Mouse (Mus musculus): ENCODE measurements around the gene Tab2.

Tab2 gene

DNA sequence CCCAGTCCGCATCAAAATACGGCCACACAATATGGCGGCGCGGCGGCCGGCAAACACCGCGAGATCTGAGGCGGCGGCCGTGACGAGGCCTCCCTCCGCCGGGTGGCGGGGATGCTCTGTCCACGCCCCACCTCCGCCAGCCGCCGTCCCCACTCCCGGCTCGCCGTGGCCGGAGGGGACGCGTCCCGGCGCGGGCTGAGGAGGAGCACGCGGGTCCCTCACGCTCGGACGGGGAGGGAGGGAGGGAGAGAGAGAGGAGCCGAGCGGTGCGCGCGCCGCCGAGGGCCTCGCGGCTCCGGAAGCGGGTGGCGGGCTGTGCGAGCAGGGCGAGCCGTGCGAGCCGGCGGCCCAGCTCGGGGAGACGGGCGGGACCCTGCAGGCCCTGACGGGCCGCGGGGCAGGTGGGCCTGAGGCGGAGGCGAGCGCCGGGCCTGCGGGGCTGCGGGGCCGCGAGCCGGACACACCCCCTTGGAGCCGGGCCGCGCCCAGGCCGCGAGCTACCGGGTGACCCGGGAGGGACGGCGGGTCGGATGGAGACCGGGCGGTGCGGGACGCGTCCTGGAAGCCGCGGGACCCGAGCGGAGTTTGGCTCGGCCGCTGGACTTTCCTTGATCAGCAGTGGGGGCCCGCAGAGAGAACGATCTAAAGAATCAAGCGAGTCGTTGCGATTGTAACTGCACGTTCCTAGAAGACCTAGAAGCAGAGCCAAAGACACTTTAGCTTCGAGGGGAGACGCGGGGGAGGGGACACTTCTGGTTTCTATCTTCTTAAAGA lies at the start of gene Tab2:
Tab2 (minus strand) TSS at position 3 of the 774 bp plus-strand sequence.
- DNase-seq (ENCODE audit: low spot score in 2 of 2) = peak; percentile 81

DNA sequence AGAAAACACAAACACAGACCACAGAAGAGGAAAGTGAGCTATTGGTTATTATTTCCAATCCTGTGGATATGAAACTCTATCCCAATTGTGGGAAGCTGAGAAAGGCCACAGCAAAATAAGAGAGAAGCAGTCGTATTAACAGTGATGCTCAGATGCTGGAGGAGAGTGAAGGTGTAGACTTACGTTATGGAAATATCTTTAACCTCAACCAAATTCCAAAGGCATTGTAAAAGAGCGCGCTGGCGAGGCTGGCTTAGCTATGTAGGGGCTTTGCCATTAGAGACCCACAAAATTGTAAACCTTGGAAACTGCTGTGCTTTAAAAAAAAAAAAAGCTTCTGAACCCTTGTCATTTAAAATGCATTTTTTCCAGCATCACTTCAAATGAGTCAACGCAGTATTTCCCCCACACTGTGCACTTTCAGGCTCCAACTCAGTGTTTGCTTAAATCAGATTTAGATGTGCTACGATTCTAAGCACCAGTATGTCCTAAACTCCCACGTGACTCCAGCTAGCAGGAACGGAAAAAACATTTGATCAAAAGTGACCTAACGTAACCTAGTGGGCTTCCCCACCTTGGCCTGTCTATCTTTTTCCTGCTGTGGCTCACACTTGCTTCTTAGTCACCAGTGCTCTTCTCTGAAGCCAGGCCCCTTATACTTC lies 36.4 kb upstream of the Tab2 start:
- DNase-seq (ENCODE audit: low spot score in 2 of 2) = no peak

DNA sequence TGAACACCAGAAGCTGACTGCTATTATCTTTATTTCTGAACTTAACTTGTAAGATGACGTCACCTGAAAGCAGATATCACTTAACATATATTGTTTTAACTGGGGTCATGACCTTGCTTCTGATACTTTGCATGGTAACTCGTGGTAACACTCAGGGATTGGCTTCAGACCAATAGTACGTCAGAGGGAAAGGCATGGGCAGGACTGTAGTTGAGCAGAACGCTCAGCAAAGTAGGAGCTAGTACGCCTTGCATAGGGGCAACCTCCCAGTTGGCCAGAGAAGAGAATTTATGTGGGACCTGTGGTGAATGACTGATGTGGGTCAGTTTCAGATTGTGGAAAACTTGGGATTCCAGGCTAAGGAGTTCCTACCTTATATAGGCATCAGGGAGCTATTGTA lies 35.6 kb upstream of the Tab2 start:
- DNase-seq (ENCODE audit: low spot score in 2 of 2) = no peak

DNA sequence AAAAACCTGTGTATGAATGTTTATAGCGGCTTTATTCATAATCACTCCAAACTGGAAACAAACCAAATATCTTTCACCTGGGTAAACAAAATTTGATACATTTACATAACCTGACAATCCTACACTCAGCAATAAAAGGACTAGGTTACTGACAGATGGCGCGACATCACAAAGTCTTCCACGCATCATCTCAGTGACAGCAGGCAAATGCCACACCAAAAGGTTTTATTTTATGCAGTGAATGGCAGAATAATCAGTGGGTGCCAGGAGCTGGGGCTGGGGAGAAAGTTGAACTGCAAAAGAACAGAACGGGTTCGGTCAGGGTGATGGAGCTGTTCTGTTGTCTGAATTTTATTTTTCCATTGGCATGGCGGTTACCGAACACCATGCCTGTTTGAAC lies 31.5 kb upstream of the Tab2 start:
- no peak for DNase-seq (ENCODE audit: low spot score in 2 of 2)

DNA sequence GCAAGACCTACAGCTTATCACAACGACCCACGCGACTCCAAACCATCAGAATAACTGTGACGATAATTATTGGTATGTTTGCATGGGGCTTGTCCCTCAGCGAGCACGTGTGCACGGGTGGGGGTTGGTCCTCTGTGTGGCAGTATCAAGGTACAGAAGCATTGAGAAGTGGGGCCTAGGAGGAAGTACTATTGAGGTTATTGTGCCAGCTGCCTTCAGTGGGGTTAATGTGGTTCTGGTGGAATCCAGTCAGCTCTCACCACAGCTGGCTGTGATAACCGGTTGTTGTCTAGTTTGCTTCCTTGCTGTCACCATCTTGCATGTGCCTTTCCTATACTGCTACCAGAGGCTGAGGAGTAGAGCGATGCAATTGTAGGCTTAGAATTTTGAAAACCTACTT lies 20.4 kb upstream of the Tab2 start:
- no peak for DNase-seq (ENCODE audit: low spot score in 2 of 2)

DNA sequence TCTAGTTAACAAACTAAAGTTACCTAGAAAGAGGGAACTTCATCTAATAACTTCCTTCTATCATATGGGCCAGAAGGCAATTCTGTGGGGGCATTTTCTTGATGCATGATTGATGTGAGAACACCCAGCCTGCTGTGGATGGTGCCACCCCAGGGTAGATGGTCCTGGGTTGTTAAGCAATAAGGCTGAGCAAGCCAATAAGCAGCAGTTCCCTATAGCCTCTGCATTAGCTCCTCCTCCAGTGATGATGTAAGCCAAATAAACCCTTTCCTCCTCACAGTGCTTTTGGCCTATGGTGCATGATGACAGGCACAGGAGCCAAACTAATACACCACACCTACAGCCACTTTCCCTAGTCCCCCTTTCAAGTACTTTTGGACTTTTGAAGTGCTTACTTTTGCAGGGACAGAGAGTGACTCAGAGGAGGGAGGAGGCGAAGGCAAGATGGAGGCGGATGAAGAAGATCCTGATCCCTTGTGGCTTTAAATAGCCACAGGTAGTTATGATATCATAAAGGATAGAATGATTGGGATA lies 12.8 kb upstream of the Tab2 start:
- no peak for DNase-seq (ENCODE audit: low spot score in 2 of 2)

DNA sequence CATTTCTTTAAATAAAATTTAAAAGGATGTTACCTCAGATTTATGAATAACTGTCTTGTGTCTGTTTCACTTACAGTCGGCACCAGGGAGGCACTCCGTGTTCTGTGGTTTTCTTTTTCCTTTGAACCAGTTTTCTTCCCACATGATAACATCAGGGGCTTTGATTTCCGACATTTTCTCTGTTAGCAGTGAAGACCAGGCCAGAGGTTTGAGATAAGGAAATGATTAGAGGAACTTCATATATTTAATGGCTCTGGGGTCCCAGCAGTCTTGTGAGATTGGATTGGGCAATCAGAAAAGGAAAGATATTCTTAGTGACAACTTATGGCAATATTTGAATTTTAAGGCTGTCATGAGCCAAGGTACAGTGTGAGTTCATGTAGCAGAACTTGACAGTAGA lies 11.1 kb upstream of the Tab2 start:
- no peak for DNase-seq (ENCODE audit: low spot score in 2 of 2)

DNA sequence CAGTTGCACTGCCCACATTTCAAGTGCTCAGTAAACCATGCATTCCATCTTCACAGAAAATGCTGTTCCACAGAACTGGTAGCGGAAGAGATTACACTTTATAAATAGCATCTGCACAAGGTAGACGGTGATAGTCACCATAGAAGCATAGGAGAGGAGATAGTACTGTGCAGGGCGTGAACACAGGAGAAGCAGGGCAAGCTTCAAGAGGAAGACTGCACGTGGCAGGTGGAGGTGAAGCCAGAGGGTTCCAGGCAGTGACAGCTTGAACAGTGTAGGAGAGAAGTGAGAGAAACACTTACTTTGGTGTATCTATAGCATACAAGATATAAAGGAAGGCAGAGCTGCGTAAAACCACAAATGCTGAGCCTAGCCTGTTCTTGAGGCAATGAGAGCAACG lies 3.0 kb upstream of the Tab2 start:
- no peak for DNase-seq (ENCODE audit: low spot score in 2 of 2)

DNA sequence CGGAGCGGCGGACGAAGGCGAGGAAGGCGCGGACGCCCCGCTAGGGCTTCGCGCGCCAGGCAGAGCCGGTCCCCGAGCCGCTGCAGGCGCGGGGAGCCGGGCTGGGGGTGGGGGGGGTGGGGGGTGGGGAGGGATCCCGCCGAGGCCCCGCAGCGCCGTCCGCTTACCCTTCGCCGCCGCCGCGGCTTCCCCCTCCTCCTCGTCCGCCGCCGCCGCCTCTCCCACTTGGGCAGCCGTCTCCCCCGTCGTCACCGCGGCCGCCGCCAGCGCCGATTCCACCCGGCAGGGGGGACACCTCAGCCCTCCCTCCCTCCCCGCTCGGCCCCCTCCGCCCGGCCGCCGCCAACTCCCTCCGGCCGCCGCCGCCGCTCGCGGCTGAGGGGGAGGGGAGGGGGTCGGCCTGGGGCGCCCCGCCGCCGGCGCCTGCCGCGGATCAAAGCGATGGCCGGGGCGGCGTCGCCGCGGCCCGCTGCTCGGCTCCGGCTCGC lies 352 bp downstream of the Tab2 start:
- DNase-seq (ENCODE audit: low spot score in 2 of 2) = peak in 1 of 2 experiments; percentile 14

DNA sequence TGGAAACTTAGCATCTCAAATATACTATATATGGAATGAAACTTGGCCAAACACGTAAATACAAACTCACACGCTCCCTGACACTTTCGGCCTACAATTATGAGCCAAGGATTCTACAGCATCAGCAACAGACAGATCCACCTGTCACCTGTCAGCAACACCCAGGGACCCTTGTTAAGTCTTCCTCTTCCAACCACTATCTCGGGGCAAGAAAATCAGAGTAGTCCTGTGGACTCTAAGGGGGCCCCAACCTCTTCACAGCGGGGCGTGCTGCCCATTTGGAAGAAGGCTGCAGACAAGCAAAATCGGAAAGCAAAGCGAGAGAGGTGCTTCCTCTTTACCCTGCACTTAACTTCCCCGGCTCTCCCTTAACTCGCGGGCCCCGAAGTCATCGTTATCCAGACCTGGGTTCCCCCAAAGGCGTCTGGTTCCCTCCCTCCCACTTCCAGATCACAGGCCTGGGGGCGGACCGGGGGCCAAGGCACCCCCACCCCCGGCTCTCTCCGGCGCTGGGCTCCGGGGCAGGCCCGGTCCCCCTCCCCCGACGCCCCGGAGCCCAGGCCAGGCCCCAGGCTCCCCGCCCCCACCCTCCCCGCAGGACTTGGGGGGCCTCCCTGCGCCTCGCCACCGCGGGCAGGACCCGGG lies 919 bp downstream of the Tab2 start:
- DNase-seq (ENCODE audit: low spot score in 2 of 2) = peak; percentile 11 to 31

DNA sequence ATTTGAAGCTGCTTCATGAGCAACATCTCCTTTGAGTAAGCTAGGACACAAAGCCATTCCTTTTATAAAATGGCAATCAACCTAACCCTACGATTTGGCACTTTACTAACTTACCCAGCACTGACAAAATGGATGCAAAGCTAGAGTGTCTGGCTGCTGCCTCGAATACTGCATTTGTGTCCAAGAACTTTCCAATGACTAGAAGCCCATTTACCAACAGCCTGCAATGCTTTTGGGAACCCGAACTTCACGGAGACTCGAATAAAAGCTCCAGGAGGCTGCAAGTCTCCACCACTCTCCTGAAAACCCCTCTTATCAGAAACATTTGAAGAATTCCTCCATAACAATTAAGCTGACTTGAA lies 1.4 kb downstream of the Tab2 start:
- no peak for DNase-seq (ENCODE audit: low spot score in 2 of 2)

DNA sequence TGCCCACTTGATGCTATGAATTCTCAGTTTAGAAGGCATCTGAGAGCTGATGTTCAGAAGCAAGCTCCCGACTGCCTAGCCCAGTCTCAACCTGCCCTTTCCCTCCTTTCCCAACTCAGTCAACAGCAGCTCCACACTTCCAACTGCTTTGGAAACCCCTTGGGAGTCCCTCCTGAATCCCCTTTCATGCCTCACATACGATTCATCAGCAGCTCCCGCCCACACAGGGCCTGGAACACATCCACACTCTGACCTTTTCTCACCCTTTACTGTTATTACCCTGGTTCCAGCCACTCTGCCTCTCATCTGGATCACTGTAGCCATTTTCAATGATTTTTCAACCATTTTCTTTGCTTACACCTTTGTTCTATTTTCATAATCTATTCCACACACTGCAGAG lies 13.0 kb downstream of the Tab2 start:
- DNase-seq (ENCODE audit: low spot score in 2 of 2) = no peak

DNA sequence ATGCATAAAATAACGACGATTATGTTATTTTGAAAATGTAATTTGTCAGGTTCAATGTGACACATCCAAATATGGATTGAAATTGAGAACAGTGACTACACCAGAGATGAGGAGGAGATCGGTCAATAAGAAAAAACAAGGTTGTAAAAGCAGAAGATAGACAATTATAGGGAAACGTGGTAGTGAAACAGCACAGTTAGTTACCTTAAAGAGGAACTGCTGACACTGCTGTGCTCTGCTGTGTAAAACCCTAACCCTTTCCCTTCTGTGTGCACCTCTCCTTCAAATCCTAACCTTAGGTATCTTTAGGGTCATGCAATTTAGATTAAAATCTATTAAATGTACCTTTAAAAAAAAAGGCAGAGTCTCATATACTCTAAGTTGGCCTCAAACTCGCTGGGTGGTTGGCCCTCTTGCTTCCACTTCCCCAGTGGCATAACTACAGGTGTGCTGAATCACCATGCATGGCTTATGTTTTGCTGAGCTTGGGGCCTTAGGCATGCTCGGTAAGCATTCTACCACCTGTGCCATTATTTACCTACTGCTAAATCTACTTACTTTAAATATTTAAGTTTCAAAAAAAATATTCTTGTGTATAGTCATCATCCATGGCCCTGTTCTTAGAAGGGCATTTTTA lies 19.4 kb downstream of the Tab2 start:
- DNase-seq (ENCODE audit: low spot score in 2 of 2) = no peak

DNA sequence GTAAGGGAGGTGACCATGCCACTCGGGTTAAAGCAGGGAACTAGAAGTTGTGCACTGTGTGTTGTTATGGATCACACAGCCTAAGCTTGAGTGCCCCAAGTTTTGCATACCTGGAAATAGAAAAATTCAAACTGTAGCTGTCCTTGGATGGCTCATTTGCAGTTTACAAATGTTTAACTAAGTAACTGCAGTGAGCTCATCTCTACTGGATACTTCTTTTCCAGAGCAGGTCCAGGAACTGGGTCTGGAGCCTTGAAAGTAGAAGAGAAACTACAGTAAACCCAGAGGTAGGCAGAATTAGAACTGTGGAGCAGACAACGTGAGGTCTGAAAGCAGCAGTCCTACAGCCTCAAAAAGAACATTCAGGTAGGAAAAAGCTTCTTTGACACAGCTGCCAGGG lies 23.1 kb downstream of the Tab2 start:
- DNase-seq (ENCODE audit: low spot score in 2 of 2) = no peak

DNA sequence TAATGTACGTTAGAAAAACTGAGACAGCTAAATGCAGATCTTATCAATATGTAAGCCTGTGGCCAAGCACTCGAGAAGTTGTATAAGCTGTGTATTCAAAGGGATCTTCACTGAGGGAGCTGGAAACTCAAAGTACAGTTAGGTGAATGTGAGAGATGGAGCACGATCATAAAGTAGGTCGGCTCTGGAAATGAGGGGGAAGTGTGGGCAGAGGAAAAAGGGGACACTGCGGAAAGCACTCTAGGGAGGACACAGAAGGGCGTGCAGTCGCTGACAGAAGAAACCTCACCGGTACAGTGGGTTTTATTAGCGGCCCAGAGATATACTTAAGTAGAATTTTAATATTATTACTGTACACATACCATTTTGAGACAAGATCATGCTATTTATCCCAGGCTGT lies 27.0 kb downstream of the Tab2 start:
- DNase-seq (ENCODE audit: low spot score in 2 of 2) = no peak

DNA sequence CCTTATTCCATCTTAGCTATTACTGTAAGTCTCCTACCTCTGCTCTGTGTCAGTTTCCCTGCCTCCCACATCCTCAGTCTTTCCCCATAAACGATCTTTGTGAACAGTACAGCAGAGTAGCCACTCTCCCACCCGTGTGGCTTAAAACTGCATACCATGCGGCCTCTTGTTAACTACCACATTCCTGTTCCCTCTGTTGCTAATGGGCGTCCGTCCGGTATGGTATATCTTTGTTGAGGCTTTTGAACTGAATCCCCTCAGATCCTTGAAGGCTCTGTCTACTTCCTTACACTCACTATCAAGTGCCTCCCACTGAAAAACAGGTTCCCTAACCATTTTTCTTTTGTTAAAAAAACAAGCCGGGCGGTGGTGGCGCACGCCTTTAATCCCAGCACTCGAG lies 30.5 kb downstream of the Tab2 start:
- no peak for DNase-seq (ENCODE audit: low spot score in 2 of 2)

DNA sequence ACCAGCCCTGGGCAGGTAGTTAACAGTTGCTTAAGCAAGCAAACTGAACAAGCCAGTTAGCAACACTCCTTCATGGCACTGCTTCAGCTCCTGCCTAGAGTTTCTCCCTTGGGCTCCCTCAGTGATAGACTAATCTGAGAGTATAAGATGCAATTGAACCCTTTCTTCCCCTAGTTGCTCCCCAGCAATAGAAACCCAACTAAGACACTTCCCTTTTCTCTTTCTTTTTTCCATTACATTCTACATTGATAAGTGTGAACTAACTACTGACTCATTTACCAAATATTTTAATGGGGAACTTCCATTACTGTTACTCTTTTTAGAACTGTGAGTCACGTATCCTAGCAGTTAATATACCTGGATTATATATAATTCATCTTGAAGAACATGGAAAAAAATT lies 32.6 kb downstream of the Tab2 start:
- no peak for DNase-seq (ENCODE audit: low spot score in 2 of 2)

DNA sequence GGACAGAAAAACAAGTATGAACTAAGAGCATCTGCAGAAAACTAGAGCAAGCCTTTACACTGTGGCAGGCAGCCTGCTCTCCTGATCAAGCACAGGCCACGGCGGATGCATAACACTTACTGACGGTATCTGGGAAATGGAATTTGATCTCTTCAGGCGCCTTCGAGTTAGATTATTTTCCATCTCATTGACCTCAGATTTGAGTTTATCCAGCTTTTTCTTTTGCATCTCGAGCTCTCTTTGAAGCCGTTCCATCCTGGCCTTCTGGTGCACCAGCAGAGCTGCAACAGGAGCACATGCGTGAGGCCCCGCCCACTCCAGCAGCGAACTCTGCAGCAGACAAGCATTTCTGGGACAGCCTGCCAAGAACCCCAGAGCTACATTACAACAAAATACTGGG lies 44.8 kb downstream of the Tab2 start:
- no peak for DNase-seq (ENCODE audit: low spot score in 2 of 2)

DNA sequence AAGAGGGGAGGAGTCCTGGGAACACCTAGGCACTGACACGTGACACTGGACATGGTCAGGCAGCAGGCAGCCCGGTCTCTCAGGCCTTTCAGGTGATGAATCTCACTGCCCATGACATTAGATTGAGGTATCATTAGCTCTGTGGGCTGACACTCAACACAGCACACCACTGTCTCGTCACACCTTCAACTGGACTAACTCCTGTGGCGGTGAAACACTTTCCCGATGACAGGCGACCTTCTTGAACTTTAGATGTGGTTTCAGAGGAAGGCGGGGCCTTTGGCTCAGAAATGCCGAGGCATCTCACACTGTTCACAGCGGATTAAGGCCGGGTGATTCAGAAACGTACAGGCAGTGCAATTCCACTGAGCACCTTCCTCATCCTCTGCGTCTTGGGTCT lies 48.9 kb downstream of the Tab2 start:
- DNase-seq (ENCODE audit: low spot score in 2 of 2) = no peak

DNA sequence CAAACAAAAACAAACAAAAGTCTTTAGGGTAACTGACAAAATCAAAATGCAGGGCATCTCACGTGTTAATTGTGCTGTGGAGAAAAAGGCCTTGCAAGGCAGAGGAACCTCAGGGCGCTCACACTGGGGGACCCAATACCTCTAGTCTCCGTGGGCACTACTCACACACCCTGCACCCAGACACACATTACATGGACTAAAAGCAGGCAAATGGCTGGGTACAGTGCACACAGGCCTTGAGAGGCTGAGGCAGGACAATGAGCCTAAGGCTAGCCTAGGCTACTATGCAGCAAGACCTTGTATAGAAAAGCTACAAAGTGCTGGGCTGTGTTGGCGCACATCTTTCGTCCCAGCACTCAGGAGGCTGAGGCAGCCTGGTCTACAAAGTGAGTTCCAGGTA lies 51.9 kb downstream of the Tab2 start:
- DNase-seq (ENCODE audit: low spot score in 2 of 2) = no peak

DNA sequence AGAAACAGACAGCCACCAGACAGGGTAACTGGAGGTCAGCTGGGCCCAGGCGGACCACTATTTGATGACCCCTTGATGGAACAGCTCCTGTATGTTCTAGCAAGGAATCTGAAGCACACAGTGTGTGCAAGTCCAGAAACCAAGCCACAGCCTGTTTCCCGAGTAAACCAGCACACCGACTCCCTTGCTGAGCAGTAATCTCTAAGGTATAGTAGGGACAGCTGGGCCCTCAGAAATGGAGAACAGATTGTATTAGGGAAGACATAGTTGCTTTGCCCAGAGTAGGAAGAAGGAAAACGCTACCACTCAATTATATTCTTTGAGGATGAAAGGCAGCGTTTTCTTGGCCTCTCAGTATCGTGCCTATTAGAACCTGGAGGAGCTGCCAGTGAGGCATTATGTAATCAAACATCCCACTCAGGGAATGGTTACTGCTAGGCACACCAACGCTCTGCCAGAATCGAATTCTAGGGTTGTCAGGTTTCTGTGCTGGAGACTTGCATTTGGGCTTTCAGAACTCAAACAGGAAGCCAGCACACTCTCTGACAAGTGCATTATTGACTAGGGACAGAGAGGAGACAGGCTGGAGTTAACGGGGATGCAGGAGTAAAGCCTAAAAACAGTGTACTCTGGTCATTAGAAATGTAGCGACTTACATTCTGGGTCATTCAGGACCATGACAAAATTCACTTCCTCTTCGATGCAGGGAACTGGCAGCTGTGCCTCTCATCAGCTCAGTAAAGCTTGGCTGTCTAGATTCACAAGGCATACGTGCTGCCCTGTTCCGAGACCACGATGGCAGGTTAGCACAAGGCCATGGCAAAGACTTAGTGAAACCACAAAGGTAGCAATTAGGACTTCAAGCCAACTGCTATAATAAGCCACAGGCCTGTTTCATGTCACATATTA lies 55.1 kb downstream of the Tab2 start:
- DNase-seq (ENCODE audit: low spot score in 2 of 2) = no peak
